Mouse (Mus musculus) spleen, adult 2 months (tissue): ENCODE data around the gene Uba5.

Experiments used
- CTCF ChIP-seq: fragments of 200-500 bp; IDR thresholded peaks from 2 replicates; pipeline ENCODE4 v1.5.1; 2011; ENCODE audit warnings: mild to moderate bottlenecking, inconsistent platforms; ENCODE audit not compliant: insufficient read depth, insufficient read length, insufficient replicate concordance; ENCODE audit errors: extremely low read depth
- POLR2A ChIP-seq: fragments of 200-500 bp; IDR thresholded peaks from 2 replicates; pipeline ENCODE4 v1.6.1; 2011; ENCODE audit warnings: low read depth, low read length, inconsistent platforms

DNA sequence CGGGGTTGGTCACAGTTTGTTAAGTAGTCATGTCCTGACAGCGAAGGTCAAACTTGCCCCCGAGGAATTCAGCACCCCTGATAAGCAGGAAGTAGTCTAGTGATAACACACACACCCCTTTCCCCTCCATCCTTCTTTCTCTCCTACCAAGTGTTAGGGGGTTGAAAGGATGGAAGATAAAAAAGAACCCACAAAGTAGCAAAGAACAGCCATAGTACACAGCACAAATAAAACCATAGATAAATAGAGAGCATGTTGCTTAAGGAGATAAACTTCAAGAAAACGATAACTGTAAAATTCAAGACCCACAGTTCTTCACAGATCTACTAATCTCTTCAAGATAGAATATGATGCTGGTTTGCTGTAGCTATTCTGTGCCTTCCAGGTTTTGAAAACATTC is 7.3 kb upstream of the Uba5 start:
- no peak for TF ChIP-seq POLR2A
- no peak for TF ChIP-seq CTCF
